Mouse (Mus musculus): ENCODE data around the gene Tuba1a. TPM values are rescaled to one million over a fixed set of nuclear protein-coding genes. Genes with fewer than 3 reads are reported as not detected.
"Not testable (repeated sequence)": the region's sequence is repeated elsewhere in the genome, so short reads cannot be mapped to it uniquely, and the experiment has no call there.

Tuba1a gene
- total and polyA plus RNA-seq, 2 experiments from 2014 or later, result 15,641 to 20,461 TPM

DNA sequence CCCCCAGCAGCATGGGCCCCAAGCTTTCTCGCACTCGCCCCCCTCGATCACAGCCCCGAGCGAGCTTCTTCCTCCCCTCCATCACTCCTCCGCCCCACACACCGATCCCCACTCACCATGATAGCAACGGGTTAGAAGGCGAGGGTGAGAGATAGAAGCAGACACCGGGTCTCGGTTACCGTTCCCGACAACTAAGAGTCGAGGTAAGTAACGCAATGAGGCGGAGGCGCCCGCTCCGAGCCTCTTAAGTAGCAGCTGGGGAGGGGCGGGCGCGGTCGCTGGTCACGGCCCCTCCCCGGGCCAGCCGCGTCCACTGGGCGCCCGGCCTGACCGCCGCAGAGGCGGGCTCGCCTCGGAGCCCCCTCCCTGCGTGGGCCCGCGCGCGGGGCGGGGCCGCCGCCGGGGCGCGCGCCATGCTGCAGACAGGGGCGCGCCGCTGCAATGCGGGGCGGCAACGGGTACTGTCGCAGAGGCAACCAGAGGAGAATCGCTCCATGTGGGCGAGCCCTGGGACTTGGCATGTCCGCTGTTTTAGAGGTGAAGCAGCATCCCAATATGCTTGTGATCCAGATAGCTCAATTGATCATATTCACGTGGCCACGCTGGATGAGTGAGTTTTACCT is 19.2 kb downstream of the Tuba1a start, which contains the start of gene Tuba1b:
Gene Tuba1b (minus strand): TSS at position 349 of the 623 bp plus-strand sequence.
- DNase-seq (ENCODE audit: low spot score) (peak; percentile 96), ATAC-seq (ENCODE audit: low FRiP score) (peak; percentile 95)
- Histone ChIP-seq H3K9me3 (ENCODE audit: low read length) (no peaks in the 10 kb centered on the region), H3K4me3 (ENCODE audit: low read depth, low read length) (peak within 1 kb of the TSS; percentile 59), H3K4me2 (ENCODE audit: low read depth, low read length, poor library complexity, severe bottlenecking) (peak within 1 kb of the TSS; percentile 91), H3K9ac (replicated peaks; ENCODE audit: low read length, poor library complexity, severe bottlenecking) (peak within 1 kb of the TSS; percentile 83), H3K27ac (ENCODE audit: low read depth, low read length) (peak within 1 kb of the TSS; percentile 94), H3K4me1 (ENCODE audit: insufficient read depth, low read length) (peaks cover 9% of the 10 kb centered on the region; the same call in 1 of the 2 replicates), H3K36me3 (ENCODE audit: insufficient read depth, low read length) (peaks cover 4% of the 10 kb centered on the region; the same call in 1 of the 2 replicates), H3K27me3 (ENCODE audit: insufficient read depth, low read length) (no peaks in the 10 kb centered on the region)
- peak; percentile 9; the same call in 1 of the 2 replicates for TF ChIP-seq CTCF (IDR thresholded peaks at IDR 0.05)
- under 1% methylated on average over 44 of the region's 58 CpGs for WGBS

DNA sequence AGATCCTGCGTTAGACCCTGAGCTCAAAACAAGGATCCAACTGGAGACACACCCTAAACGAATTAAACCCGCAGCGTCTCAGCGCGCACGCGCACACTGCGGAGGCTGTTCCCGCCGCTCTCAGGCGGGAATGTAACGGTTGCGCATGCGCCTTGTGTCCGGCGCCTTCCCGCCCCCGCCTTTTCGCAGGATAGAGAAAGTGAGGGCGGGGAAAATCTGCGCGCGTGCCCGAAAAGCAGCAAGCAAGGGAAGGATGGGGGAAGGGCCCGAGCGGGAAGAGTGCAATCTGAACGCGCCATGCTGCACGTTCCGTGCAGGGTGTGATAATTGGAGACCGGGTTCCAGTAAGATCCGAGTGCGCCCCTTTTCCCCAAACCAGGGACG is 19.7 kb downstream of the Tuba1a start:
- Histone ChIP-seq H3K27ac (ENCODE audit: low read depth, low read length) (peak overlapping the region; percentile 94), H3K4me2 (ENCODE audit: low read depth, low read length, poor library complexity, severe bottlenecking) (peak overlapping the region; percentile 91), H3K36me3 (ENCODE audit: insufficient read depth, low read length) (peaks cover 4% of the 10 kb centered on the region; the same call in 1 of the 2 replicates), H3K27me3 (ENCODE audit: insufficient read depth, low read length) (no peaks in the 10 kb centered on the region), H3K9me3 (ENCODE audit: low read length) (no peaks in the 10 kb centered on the region), H3K4me1 (ENCODE audit: insufficient read depth, low read length) (peaks cover 9% of the 10 kb centered on the region; the same call in 1 of the 2 replicates), H3K9ac (replicated peaks; ENCODE audit: low read length, poor library complexity, severe bottlenecking) (peak overlapping the region; percentile 83), H3K4me3 (ENCODE audit: low read depth, low read length) (peak overlapping the region; percentile 59)
- 1% methylated on average over 34 of the region's 35 CpGs for WGBS
- peak; percentile 89 for ATAC-seq (ENCODE audit: low FRiP score)
- peak; percentile 97 for DNase-seq (ENCODE audit: low spot score)
- TF ChIP-seq CTCF (IDR thresholded peaks at IDR 0.05), result no peak; the same call in 1 of the 2 replicates

DNA sequence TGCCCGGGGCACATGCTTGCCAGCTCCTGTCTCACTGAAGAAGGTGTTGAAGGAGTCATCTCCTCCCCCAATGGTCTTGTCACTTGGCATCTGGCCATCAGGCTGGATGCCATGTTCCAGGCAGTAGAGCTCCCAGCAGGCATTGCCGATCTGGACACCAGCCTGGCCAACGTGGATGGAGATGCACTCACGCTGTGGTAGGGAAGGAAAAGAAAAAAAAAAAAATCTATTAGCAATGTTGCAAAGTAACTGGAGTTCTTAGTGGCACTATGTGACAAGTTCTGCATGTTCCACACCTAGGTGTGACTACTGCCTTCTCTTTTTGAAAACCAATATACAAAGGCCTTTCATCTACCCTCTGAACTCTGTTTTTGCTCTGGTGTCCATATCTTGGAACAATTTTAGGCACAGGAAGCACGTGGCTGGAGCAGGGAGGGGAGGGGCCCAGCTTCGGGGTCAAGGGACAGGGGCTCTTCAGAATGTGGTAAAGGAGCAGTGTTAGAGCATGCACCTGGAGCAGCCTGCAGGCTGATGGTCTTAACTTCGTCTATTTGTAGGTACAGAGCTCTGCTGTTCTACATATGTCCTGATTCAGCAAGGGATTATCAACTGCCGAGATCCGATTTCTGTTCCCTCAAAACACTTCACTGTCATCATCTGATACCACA is 20.4 kb downstream of the Tuba1a start:
- H3K9ac ChIP-seq (replicated peaks; ENCODE audit: low read length, poor library complexity, severe bottlenecking), result peak overlapping the region; percentile 83
- not testable (repeated sequence) for ATAC-seq (ENCODE audit: low FRiP score); H3K36me3 ChIP-seq (ENCODE audit: insufficient read depth, low read length); H3K27me3 ChIP-seq (ENCODE audit: insufficient read depth, low read length); H3K9me3 ChIP-seq (ENCODE audit: low read length); DNase-seq (ENCODE audit: low spot score); H3K4me1 ChIP-seq (ENCODE audit: insufficient read depth, low read length)
- WGBS, result 11% methylated on average over 8 of the region's 9 CpGs
- peak overlapping the region; percentile 91 for H3K4me2 ChIP-seq (ENCODE audit: low read depth, low read length, poor library complexity, severe bottlenecking)
- peak overlapping the region; percentile 59 for H3K4me3 ChIP-seq (ENCODE audit: low read depth, low read length)
- peak overlapping the region; percentile 94 for H3K27ac ChIP-seq (ENCODE audit: low read depth, low read length)

DNA sequence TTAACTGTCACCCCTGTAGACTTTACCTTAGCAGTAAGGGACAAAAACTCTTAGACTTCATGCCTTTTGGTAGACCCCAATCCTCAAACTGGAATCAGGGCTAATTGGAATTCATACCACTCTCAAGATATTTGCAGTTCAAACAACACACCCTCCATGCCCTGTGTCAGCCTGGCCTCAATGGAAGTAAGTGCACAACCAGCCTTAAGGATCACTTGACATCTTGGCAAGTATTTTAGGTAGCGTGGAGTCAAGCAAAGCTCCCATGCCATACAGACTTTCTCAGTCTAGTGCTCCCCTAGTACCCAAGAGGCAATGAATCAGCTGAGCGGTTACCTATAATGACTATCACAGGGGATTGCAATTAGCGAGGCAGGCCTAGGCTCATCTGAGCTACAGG is 22.5 kb downstream of the Tuba1a start:
- Histone ChIP-seq H3K36me3 (ENCODE audit: insufficient read depth, low read length) (peaks cover 4% of the 10 kb centered on the region; the same call in 1 of the 2 replicates), H3K9me3 (ENCODE audit: low read length) (no peaks in the 10 kb centered on the region), H3K27me3 (ENCODE audit: insufficient read depth, low read length) (no peaks in the 10 kb centered on the region), H3K4me3 (ENCODE audit: low read depth, low read length) (no peak overlapping the region), H3K4me1 (ENCODE audit: insufficient read depth, low read length) (peaks cover 9% of the 10 kb centered on the region; the same call in 1 of the 2 replicates), H3K4me2 (ENCODE audit: low read depth, low read length, poor library complexity, severe bottlenecking) (no peak overlapping the region), H3K9ac (replicated peaks; ENCODE audit: low read length, poor library complexity, severe bottlenecking) (no peak overlapping the region; the same call in 1 of the 2 replicates), H3K27ac (ENCODE audit: low read depth, low read length) (no peak overlapping the region)
- ATAC-seq (ENCODE audit: low FRiP score) (no peak), DNase-seq (ENCODE audit: low spot score) (no peak)
- no peak for TF ChIP-seq CTCF (IDR thresholded peaks at IDR 0.05)
- WGBS, result 70% methylated on average over 3 of the region's 3 CpGs

DNA sequence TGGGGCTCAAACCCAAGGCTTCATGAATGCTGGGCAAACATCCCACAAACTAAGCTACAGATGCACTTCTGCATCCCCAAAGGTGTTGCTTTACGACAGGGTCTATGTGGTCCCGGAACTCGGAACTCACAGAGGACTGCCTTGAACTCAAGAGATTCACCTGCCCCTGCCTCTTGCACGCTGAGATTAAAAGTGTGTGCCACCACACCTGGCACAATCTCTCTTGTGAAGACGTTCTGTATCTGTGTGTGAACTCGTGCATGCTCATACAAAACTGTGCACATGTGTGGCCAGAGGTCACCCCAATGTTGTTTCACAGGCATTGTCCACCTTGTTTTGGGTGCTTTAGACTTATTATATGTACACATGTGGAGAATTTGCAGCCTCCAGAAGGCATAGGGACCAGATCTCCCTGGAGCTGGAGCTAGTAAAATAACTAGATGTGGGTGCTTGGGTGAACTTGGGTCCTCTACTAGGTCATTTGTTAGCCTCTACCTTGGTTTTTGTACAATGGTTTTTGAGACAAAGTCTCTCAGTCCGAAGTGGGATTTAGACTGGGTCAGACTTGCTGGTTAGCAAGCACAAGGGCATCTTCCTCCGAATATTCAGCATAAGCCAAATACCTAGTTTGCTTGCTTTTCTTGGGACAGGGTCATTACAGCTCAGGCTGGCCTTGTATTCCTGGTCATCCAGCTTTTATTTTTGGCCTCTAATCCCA is 23.3 kb downstream of the Tuba1a start:
- Histone ChIP-seq H3K27me3 (ENCODE audit: insufficient read depth, low read length) (no peaks in the 10 kb centered on the region), H3K9ac (replicated peaks; ENCODE audit: low read length, poor library complexity, severe bottlenecking) (0 out of 2 replicates have a peak overlapping the region, but pooled peaks have one; percentile 13), H3K4me1 (ENCODE audit: insufficient read depth, low read length) (0 out of 2 replicates have a peak, but pooled peaks cover 4% of the 10 kb centered on the region), H3K27ac (ENCODE audit: low read depth, low read length) (no peak overlapping the region), H3K36me3 (ENCODE audit: insufficient read depth, low read length) (peaks cover 4% of the 10 kb centered on the region; the same call in 1 of the 2 replicates), H3K9me3 (ENCODE audit: low read length) (no peaks in the 10 kb centered on the region), H3K4me3 (ENCODE audit: low read depth, low read length) (no peak overlapping the region), H3K4me2 (ENCODE audit: low read depth, low read length, poor library complexity, severe bottlenecking) (no peak overlapping the region)
- no peak for TF ChIP-seq CTCF (IDR thresholded peaks at IDR 0.05)
- ATAC-seq (ENCODE audit: low FRiP score), result no peak
- DNase-seq (ENCODE audit: low spot score), result no peak
- 56% methylated on average over 8 of the region's 8 CpGs for WGBS
